Mouse (Mus musculus): Measurements from ENCODE around the gene Gm49425. TPM values are rescaled to one million over a fixed set of nuclear protein-coding genes. Genes with fewer than 3 reads are reported as not detected.

The Gm49425 gene
- polyA plus RNA-seq, 1 experiment from 2014 or later = not detected

DNA sequence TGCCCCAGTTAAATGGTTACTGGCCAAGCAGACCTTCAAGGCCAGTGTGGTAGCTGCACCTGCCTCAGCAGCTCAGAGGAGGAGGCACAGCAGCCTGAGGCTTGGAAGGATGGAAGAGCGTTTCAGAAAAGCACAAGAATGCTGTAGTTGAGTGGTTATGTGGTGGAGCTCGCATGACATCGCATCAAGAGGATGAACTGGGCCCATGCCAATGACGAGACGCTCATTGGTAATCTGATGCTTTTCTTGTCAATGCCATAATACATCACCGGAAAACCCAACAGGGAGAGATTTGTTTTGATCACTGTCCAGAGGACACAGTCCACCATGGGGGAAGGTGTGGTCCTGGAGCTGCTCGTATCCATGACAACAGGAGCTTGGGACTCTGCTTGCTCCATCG, 21.8 kb downstream of the Gm49425 start:
- no peak for ATAC-seq (ENCODE audit: insufficient read depth, low FRiP score)
- H3K9ac ChIP-seq (ENCODE audit: low read length) = no peak overlapping the region
- no peak overlapping the region for H3K4me3 ChIP-seq (replicated peaks; ENCODE audit: low read length)
- no peaks in the 10 kb centered on the region for H3K36me3 ChIP-seq (ENCODE audit: control insufficient read depth, insufficient read depth, low read length)
- H3K9me3 ChIP-seq (replicated peaks; ENCODE audit: control insufficient read depth, low read length) = no peaks in the 10 kb centered on the region
- H3K27ac ChIP-seq (ENCODE audit: low read length) = no peak overlapping the region
- 77% methylated on average over 8 of the region's 8 CpGs for WGBS
- H3K4me2 ChIP-seq (ENCODE audit: low read depth, low read length) = no peak overlapping the region
- H3K27me3 ChIP-seq (ENCODE audit: control insufficient read depth, insufficient read depth, low read length) = no peaks in the 10 kb centered on the region
- H3K4me1 ChIP-seq (ENCODE audit: control insufficient read depth, insufficient read depth, low read length) = no peaks in the 10 kb centered on the region

DNA sequence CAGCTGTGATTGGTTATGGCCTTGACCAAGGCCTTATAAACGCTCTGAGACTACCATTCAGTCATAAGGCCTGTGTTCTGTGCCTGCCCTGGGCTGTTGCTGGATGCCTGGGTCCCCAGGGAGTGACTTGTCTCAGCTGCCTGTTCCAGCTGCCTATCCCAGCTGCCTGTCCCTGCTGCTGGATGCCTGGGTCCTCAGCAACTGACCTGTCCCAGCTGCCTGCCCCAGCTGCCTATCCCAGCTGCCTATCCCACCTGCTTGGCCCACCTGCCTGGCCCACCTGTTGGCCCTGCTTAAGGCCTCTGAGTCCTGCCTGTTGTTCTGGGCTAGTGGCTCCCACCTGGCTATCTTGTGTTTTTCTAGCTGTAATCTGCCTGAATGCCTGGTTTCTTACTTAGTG, 22.9 kb downstream of the Gm49425 start:
- H3K36me3 ChIP-seq (ENCODE audit: control insufficient read depth, insufficient read depth, low read length) = no peaks in the 10 kb centered on the region
- H3K4me1 ChIP-seq (ENCODE audit: control insufficient read depth, insufficient read depth, low read length) = no peaks in the 10 kb centered on the region
- no peaks in the 10 kb centered on the region for H3K27me3 ChIP-seq (ENCODE audit: control insufficient read depth, insufficient read depth, low read length)
- H3K9me3 ChIP-seq (replicated peaks; ENCODE audit: control insufficient read depth, low read length) = no peaks in the 10 kb centered on the region
- no peak overlapping the region for H3K4me3 ChIP-seq (replicated peaks; ENCODE audit: low read length)
- H3K9ac ChIP-seq (ENCODE audit: low read length) = no peak overlapping the region
- no peak for ATAC-seq (ENCODE audit: insufficient read depth, low FRiP score)
- no peak overlapping the region for H3K4me2 ChIP-seq (ENCODE audit: low read depth, low read length)
- H3K27ac ChIP-seq (ENCODE audit: low read length) = no peak overlapping the region
- WGBS = 56% methylated on average over 1 of the region's 1 CpGs

DNA sequence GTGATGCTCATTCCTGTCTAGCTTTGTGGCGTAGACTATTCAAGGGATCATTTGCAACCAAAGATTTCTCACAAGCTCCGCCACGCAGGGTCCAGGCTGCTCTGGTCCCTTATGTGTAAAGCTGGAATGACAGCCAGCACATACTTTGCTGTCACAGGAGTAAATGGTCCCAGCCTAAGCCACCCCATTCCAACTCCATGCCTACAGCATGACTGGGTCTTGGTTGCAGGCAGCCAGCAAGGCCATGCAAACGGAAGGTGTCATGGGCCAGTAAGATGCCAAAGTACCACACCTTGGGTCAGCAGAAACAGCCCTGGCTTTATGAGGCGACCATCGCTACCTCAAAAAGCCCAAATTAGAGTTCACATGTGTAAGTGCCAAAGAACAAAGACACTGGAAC, 23.3 kb downstream of the Gm49425 start:
- Histone ChIP-seq H3K4me2 (ENCODE audit: low read depth, low read length) (no peak overlapping the region), H3K36me3 (ENCODE audit: control insufficient read depth, insufficient read depth, low read length) (no peaks in the 10 kb centered on the region), H3K9ac (ENCODE audit: low read length) (no peak overlapping the region), H3K4me3 (replicated peaks; ENCODE audit: low read length) (no peak overlapping the region), H3K4me1 (ENCODE audit: control insufficient read depth, insufficient read depth, low read length) (no peaks in the 10 kb centered on the region), H3K27me3 (ENCODE audit: control insufficient read depth, insufficient read depth, low read length) (no peaks in the 10 kb centered on the region), H3K9me3 (replicated peaks; ENCODE audit: control insufficient read depth, low read length) (no peaks in the 10 kb centered on the region), H3K27ac (ENCODE audit: low read length) (no peak overlapping the region)
- no peak for ATAC-seq (ENCODE audit: insufficient read depth, low FRiP score)
- WGBS = 93% methylated on average over 6 of the region's 6 CpGs

GRCm38 (mm10) chr15:101492718-101493117, 24.3 kb downstream of the Gm49425 start:
- no peak for ATAC-seq (ENCODE audit: insufficient read depth, low FRiP score)
- Histone ChIP-seq H3K4me2 (ENCODE audit: low read depth, low read length) (no peak overlapping the region), H3K4me3 (replicated peaks; ENCODE audit: low read length) (no peak overlapping the region), H3K4me1 (ENCODE audit: control insufficient read depth, insufficient read depth, low read length) (no peaks in the 10 kb centered on the region), H3K9ac (ENCODE audit: low read length) (no peak overlapping the region), H3K9me3 (replicated peaks; ENCODE audit: control insufficient read depth, low read length) (no peaks in the 10 kb centered on the region), H3K27me3 (ENCODE audit: control insufficient read depth, insufficient read depth, low read length) (no peaks in the 10 kb centered on the region), H3K36me3 (ENCODE audit: control insufficient read depth, insufficient read depth, low read length) (no peaks in the 10 kb centered on the region), H3K27ac (ENCODE audit: low read length) (no peak overlapping the region)
- WGBS = 42% methylated on average over 8 of the region's 8 CpGs

- 75% methylated on average over 6 of the region's 6 CpGs for WGBS
- H3K27ac ChIP-seq (ENCODE audit: low read length) = no peak within 1 kb of the TSS
- no peak within 1 kb of the TSS for H3K9ac ChIP-seq (ENCODE audit: low read length)
- H3K4me2 ChIP-seq (ENCODE audit: low read depth, low read length) = no peak within 1 kb of the TSS
- no peak within 1 kb of the TSS for H3K4me3 ChIP-seq (replicated peaks; ENCODE audit: low read length)
- H3K27me3 ChIP-seq (ENCODE audit: control insufficient read depth, insufficient read depth, low read length) = no peaks in the 10 kb centered on the region
- H3K9me3 ChIP-seq (replicated peaks; ENCODE audit: control insufficient read depth, low read length) = no peaks in the 10 kb centered on the region
- no peaks in the 10 kb centered on the region for H3K4me1 ChIP-seq (ENCODE audit: control insufficient read depth, insufficient read depth, low read length)
- ATAC-seq (ENCODE audit: insufficient read depth, low FRiP score) = no peak
- no peaks in the 10 kb centered on the region for H3K36me3 ChIP-seq (ENCODE audit: control insufficient read depth, insufficient read depth, low read length)
Observed at GRCm38 (mm10) chr15:101491431-101491830, 25.6 kb downstream of the Gm49425 start, which contains the start of gene Krt83. Gene Krt83, minus strand, starts transcription at chr15:101491512.

DNA sequence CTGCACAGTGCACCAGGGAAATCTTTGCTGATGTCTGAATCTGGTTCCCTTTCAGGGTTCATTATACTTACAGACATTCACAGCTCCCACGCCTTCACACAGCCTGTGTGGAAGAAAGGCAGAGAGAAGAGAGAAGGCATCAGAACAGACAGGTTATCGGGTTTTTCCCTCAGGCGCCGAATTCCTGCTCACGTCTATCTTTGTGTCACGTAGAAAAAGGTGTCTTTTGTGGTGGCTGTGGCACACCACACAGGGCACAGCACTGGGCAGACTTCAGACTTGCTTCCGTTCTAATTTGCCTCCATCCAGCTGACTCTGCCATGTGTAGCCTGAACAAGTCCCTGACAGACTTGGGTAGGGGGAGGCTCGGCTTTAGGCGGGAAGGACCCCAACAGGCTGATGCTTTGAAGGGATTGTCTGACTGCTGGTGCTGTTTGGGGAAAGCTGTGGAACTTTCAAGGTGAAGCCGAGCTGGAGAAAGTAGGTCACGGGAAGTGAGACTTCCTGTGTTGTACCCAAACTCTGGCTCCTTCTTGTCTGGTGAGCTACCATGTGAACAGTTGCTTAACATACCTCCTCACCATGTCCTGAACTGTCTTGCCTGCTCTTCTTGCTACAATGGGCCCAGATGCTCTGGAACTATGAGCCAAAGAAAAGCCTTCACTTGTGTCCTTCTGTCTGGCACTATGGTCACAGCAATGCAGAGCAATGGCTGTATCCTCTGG, 31.0 kb downstream of the Gm49425 start:
- no peaks in the 10 kb centered on the region for H3K36me3 ChIP-seq (ENCODE audit: control insufficient read depth, insufficient read depth, low read length)
- no peak for ATAC-seq (ENCODE audit: insufficient read depth, low FRiP score)

GRCm38 (mm10) chr15:101484939-101485338, 32.1 kb downstream of the Gm49425 start:
- no peak overlapping the region for H3K9ac ChIP-seq (ENCODE audit: low read length)
- no peaks in the 10 kb centered on the region for H3K36me3 ChIP-seq (ENCODE audit: control insufficient read depth, insufficient read depth, low read length)
- no peaks in the 10 kb centered on the region for H3K9me3 ChIP-seq (replicated peaks; ENCODE audit: control insufficient read depth, low read length)
- peaks cover 3% of the 10 kb centered on the region; the same call in 1 of the 2 replicates for H3K4me1 ChIP-seq (ENCODE audit: control insufficient read depth, insufficient read depth, low read length)
- 80% methylated on average over 1 of the region's 1 CpGs for WGBS
- H3K27ac ChIP-seq (ENCODE audit: low read length) = no peak overlapping the region
- no peaks in the 10 kb centered on the region for H3K27me3 ChIP-seq (ENCODE audit: control insufficient read depth, insufficient read depth, low read length)
- H3K4me2 ChIP-seq (ENCODE audit: low read depth, low read length) = no peak overlapping the region
- no peak for ATAC-seq (ENCODE audit: insufficient read depth, low FRiP score)
- H3K4me3 ChIP-seq (replicated peaks; ENCODE audit: low read length) = no peak overlapping the region

More for the DNA sequence above, 31.0 kb downstream of the Gm49425 start:
- Histone ChIP-seq H3K9me3 (replicated peaks; ENCODE audit: control insufficient read depth, low read length) (no peaks in the 10 kb centered on the region), H3K4me3 (replicated peaks; ENCODE audit: low read length) (no peak overlapping the region), H3K27me3 (ENCODE audit: control insufficient read depth, insufficient read depth, low read length) (no peaks in the 10 kb centered on the region), H3K4me2 (ENCODE audit: low read depth, low read length) (no peak overlapping the region), H3K27ac (ENCODE audit: low read length) (no peak overlapping the region), H3K4me1 (ENCODE audit: control insufficient read depth, insufficient read depth, low read length) (peaks cover 3% of the 10 kb centered on the region; the same call in 1 of the 2 replicates), H3K9ac (ENCODE audit: low read length) (no peak overlapping the region)
- 77% methylated on average over 11 of the region's 11 CpGs for WGBS

- Histone ChIP-seq H3K27ac (ENCODE audit: low read length) (no peak overlapping the region), H3K4me1 (ENCODE audit: control insufficient read depth, insufficient read depth, low read length) (peaks cover 3% of the 10 kb centered on the region; the same call in 1 of the 2 replicates), H3K4me2 (ENCODE audit: low read depth, low read length) (no peak overlapping the region), H3K9me3 (replicated peaks; ENCODE audit: control insufficient read depth, low read length) (no peaks in the 10 kb centered on the region), H3K27me3 (ENCODE audit: control insufficient read depth, insufficient read depth, low read length) (0 out of 2 replicates have a peak, but pooled peaks cover 3% of the 10 kb centered on the region), H3K4me3 (replicated peaks; ENCODE audit: low read length) (no peak overlapping the region), H3K36me3 (ENCODE audit: control insufficient read depth, insufficient read depth, low read length) (no peaks in the 10 kb centered on the region), H3K9ac (ENCODE audit: low read length) (no peak overlapping the region)
- ATAC-seq (ENCODE audit: insufficient read depth, low FRiP score) = no peak
- 78% methylated on average over 1 of the region's 1 CpGs for WGBS
Observed at GRCm38 (mm10) chr15:101483646-101484045, 33.4 kb downstream of the Gm49425 start.

DNA sequence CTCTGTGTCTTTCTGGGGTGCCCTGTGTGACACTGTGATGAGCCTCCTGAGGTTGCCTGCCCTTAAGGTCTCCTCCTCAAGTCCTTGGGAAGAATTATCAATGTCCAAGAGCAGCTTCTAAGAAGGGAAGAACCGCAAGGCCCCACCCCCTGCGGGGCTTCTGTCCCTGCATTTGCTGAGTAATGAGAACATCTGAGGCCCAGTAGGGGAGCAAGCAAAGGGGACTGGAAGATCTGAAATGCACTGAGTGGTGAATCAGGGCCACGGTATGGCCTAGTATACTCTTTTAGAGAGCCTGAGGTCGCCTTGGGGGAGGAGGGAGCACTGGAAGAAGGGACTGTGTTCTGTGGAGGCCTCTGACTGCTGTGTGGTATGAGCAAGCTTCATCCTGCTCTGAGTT, 35.0 kb downstream of the Gm49425 start:
- H3K9me3 ChIP-seq (replicated peaks; ENCODE audit: control insufficient read depth, low read length) = no peaks in the 10 kb centered on the region
- 0 out of 2 replicates have a peak, but pooled peaks cover 4% of the 10 kb centered on the region for H3K27me3 ChIP-seq (ENCODE audit: control insufficient read depth, insufficient read depth, low read length)
- no peak for ATAC-seq (ENCODE audit: insufficient read depth, low FRiP score)
- no peak overlapping the region for H3K9ac ChIP-seq (ENCODE audit: low read length)
- no peak overlapping the region for H3K4me3 ChIP-seq (replicated peaks; ENCODE audit: low read length)
- no peaks in the 10 kb centered on the region for H3K36me3 ChIP-seq (ENCODE audit: control insufficient read depth, insufficient read depth, low read length)
- H3K4me2 ChIP-seq (ENCODE audit: low read depth, low read length) = no peak overlapping the region
- 31% methylated on average over 4 of the region's 4 CpGs for WGBS
- H3K4me1 ChIP-seq (ENCODE audit: control insufficient read depth, insufficient read depth, low read length) = peaks cover 3% of the 10 kb centered on the region; the same call in 1 of the 2 replicates
- H3K27ac ChIP-seq (ENCODE audit: low read length) = no peak overlapping the region
